Mouse (Mus musculus): ENCODE measurements around the gene Tlcd1. TPM values are rescaled to one million over a fixed set of nuclear protein-coding genes. Genes with fewer than 3 reads are reported as not detected.

Gene Tlcd1
- total RNA-seq, 1 experiment: 78.6 TPM

DNA sequence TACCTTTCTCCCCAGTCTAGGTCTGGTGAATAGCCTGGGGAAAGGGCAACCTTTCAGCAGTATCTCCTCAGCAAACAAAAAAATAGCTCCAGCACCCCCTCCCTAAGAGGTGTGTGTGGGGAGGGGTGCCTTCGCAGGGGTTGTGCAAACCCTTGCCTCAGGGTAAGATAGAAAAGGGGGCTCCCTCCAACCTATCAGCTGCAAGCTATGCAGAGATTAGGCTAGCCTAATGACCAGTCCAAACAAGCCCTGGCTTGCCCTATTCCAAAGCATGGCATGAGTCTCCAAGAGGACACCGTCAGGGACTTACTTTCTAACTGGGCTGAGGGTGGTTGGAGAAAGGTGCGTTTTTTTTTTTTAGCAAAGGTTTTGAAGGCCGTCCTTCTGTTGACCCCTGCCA, 10.3 kb upstream of the Tlcd1 start:
- H3K4me1 ChIP-seq (ENCODE audit: control insufficient read depth in 2 of 2, insufficient read depth in 2 of 2, low read length in 2 of 2, poor library complexity in 1 of 2): peaks cover 0 to 46% of the 10 kb centered on the region in 2 experiments; a peak in 3 of 4 replicates
- H3K36me3 ChIP-seq (ENCODE audit: control insufficient read depth, insufficient read depth, low read length, poor library complexity, severe bottlenecking): peaks cover 19% of the 10 kb centered on the region
- TF ChIP-seq ZC3H11A (IDR thresholded peaks at IDR 0.05; ENCODE audit: borderline replicate concordance, low read depth, low read length) (no peak), CHD2 (IDR thresholded peaks at IDR 0.05; ENCODE audit: low read depth, low read length) (no peak), ZNF384 (IDR thresholded peaks at IDR 0.05; ENCODE audit: low read depth, low read length) (no peak; the same call in 1 of the 2 replicates), HCFC1 (IDR thresholded peaks at IDR 0.05; ENCODE audit: borderline replicate concordance, insufficient read depth, low read length) (no peak), MAFK (IDR thresholded peaks at IDR 0.05; ENCODE audit: insufficient read depth, low read depth, low read length) (no peak)
- peak overlapping the region; percentile 69 for H3K9ac ChIP-seq (ENCODE audit: insufficient read depth, low read depth, low read length, poor library complexity, severe bottlenecking)
- in situ Hi-C loops (cut with MboI; ENCODE audit: low sequenced_read_pairs in 2 of 2, unreplicated experiment in 2 of 2): no loop called here
- DNase-seq (ENCODE audit: low read depth, low spot score): no peak
- H3K27ac ChIP-seq (ENCODE audit: insufficient read depth, low read depth, low read length, poor library complexity, severe bottlenecking): peak overlapping the region; percentile 93
- no peaks in the 10 kb centered on the region for H3K9me3 ChIP-seq (ENCODE audit: control insufficient read depth, insufficient read depth, low read depth, low read length)
- H3K4me3 ChIP-seq (ENCODE audit: insufficient read depth in 1 of 2, low read depth in 1 of 2, low read length in 2 of 2, poor library complexity in 1 of 2, severe bottlenecking in 1 of 2): peak overlapping the region; percentile 60 to 73

DNA sequence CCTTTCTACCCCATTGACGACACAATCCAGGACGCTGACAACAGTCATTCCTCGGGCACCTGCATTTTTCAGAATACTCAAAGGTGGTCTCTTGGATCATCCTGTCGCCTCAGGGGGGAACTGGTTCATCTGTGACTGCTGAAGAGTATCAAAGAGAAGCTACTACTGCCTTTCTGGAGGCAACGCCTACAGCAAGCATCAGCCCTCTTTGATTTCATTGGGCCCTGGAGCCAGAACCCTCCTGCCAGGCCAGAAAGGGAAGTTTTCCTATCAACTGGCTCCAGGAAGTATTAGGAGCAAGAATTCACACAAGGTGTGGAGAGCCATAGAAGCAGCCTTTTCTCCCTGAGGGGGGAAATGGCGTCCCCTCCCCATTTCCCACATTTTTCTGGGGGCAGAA, 9.9 kb upstream of the Tlcd1 start:
- Histone ChIP-seq H3K4me3 (ENCODE audit: insufficient read depth in 1 of 2, low read depth in 1 of 2, low read length in 2 of 2, poor library complexity in 1 of 2, severe bottlenecking in 1 of 2) (no peak overlapping the region), H3K27ac (ENCODE audit: insufficient read depth, low read depth, low read length, poor library complexity, severe bottlenecking) (peak overlapping the region; percentile 93), H3K36me3 (ENCODE audit: control insufficient read depth, insufficient read depth, low read length, poor library complexity, severe bottlenecking) (peaks cover 15% of the 10 kb centered on the region), H3K4me1 (ENCODE audit: control insufficient read depth in 2 of 2, insufficient read depth in 2 of 2, low read length in 2 of 2, poor library complexity in 1 of 2) (peaks cover 0 to 46% of the 10 kb centered on the region in 2 experiments; a peak in 3 of 4 replicates), H3K9ac (ENCODE audit: insufficient read depth, low read depth, low read length, poor library complexity, severe bottlenecking) (peak overlapping the region; percentile 69; the same call in 1 of the 2 replicates), H3K9me3 (ENCODE audit: control insufficient read depth, insufficient read depth, low read depth, low read length) (no peaks in the 10 kb centered on the region)
- in situ Hi-C loops (cut with MboI; ENCODE audit: low sequenced_read_pairs in 2 of 2, unreplicated experiment in 2 of 2): no loop called here
- DNase-seq (ENCODE audit: low read depth, low spot score): no peak
- no peak for TF ChIP-seq HCFC1 (IDR thresholded peaks at IDR 0.05; ENCODE audit: borderline replicate concordance, insufficient read depth, low read length)
- no peak for TF ChIP-seq MAFK (IDR thresholded peaks at IDR 0.05; ENCODE audit: insufficient read depth, low read depth, low read length)
- TF ChIP-seq ZNF384 (IDR thresholded peaks at IDR 0.05; ENCODE audit: low read depth, low read length): no peak
- no peak for TF ChIP-seq ZC3H11A (IDR thresholded peaks at IDR 0.05; ENCODE audit: borderline replicate concordance, low read depth, low read length)
- TF ChIP-seq CHD2 (IDR thresholded peaks at IDR 0.05; ENCODE audit: low read depth, low read length): no peak

DNA sequence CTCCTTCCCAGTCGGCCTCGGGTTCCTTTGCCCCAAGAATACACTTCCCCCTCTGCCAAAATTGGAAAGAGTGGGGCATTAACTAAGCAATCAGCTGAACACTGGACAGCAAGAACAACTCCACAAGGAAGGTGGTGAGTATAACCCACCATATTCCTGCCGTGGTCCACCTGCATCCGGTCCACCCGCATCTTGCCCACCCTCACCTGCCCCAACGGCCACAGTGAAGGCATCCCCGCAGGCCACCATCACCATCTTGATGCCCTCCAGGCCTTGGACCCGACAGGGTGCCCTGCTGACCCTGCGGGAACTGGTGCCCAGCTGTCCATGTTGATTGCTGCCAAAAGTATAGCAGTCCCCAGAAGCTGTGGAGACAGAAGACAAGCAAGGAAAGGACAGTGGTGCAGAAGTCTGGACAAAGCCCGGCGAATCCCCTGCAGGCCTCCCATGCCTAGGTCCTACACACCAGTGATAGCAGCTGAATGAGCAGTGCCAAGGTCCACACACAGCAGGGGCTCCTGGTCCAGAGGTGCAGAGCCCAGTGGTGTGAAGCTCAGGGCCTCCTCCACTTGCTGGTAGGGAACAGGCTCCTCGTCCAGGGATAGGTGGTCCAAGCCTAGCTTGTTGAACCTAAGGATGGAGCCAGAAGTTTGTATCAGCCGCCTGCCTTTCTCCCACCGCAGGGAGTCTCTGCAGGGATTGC, 9.1 kb upstream of the Tlcd1 start:
- TF ChIP-seq ZC3H11A (IDR thresholded peaks at IDR 0.05; ENCODE audit: borderline replicate concordance, low read depth, low read length) (no peak), MAFK (IDR thresholded peaks at IDR 0.05; ENCODE audit: insufficient read depth, low read depth, low read length) (no peak), HCFC1 (IDR thresholded peaks at IDR 0.05; ENCODE audit: borderline replicate concordance, insufficient read depth, low read length) (no peak), ZNF384 (IDR thresholded peaks at IDR 0.05; ENCODE audit: low read depth, low read length) (no peak), CHD2 (IDR thresholded peaks at IDR 0.05; ENCODE audit: low read depth, low read length) (no peak)

DNA sequence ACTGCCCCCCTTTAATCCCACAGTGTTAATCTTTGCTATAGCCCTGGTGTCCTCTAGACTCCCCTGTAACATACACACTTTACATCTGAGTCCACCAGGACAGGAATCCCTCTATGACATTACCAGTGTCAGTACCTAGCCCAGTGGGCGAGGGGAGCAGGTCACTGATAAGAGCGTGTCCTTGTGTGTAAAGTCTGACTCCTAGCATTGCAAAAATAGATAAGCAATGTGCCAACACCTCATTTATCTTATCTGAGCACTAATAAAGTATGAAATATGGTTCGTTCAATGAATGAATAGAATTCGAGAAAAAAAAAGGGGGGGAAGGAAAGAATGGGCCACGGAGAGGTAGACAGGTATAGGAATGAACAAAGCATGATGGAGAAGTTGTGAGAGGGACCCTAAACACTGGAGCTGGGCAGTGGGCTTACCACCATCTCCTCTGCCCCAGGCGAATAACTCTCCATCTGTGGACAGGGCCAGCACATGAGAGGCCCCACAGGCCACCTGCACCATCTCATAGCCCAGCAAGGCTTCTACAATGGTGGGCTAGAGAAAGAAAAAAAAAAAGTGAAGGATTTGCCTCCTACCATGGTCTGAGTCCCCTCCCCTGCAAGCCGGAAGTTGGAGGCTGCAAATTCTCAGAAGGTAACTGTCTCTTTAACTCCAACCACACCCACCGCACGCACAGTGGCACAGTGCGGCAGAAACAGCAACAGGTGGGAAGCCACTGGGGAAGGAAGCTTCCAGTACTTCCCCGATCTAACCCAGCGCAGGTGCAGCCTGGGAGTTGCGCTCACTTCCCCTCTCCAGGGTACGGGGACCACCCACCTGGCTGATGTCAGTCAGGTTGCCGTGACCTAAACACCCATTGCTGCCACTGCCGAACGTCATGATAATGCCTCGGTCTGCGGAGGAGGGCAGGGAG, 7.7 kb upstream of the Tlcd1 start:
- in situ Hi-C loops (cut with MboI; ENCODE audit: low sequenced_read_pairs in 2 of 2, unreplicated experiment in 2 of 2): no loop called here
- Histone ChIP-seq H3K36me3 (ENCODE audit: control insufficient read depth, insufficient read depth, low read length, poor library complexity, severe bottlenecking) (no peaks in the 10 kb centered on the region), H3K9me3 (ENCODE audit: control insufficient read depth, insufficient read depth, low read depth, low read length) (no peaks in the 10 kb centered on the region), H3K9ac (ENCODE audit: insufficient read depth, low read depth, low read length, poor library complexity, severe bottlenecking) (0 out of 2 replicates have a peak overlapping the region, but pooled peaks have one; percentile 3), H3K4me3 (ENCODE audit: insufficient read depth in 1 of 2, low read depth in 1 of 2, low read length in 2 of 2, poor library complexity in 1 of 2, severe bottlenecking in 1 of 2) (peak overlapping the region in 1 of 2 experiments; percentile 19; a peak in 2 of 4 replicates), H3K27ac (ENCODE audit: insufficient read depth, low read depth, low read length, poor library complexity, severe bottlenecking) (no peak overlapping the region), H3K4me1 (ENCODE audit: control insufficient read depth in 2 of 2, insufficient read depth in 2 of 2, low read length in 2 of 2, poor library complexity in 1 of 2) (peaks cover 0 to 43% of the 10 kb centered on the region in 2 experiments; a peak in 3 of 4 replicates)
- DNase-seq (ENCODE audit: low read depth, low spot score): no peak
- TF ChIP-seq MAFK (IDR thresholded peaks at IDR 0.05; ENCODE audit: insufficient read depth, low read depth, low read length): no peak
- no peak for TF ChIP-seq ZNF384 (IDR thresholded peaks at IDR 0.05; ENCODE audit: low read depth, low read length)
- no peak for TF ChIP-seq CHD2 (IDR thresholded peaks at IDR 0.05; ENCODE audit: low read depth, low read length)
- TF ChIP-seq ZC3H11A (IDR thresholded peaks at IDR 0.05; ENCODE audit: borderline replicate concordance, low read depth, low read length): no peak
- no peak for TF ChIP-seq HCFC1 (IDR thresholded peaks at IDR 0.05; ENCODE audit: borderline replicate concordance, insufficient read depth, low read length)

More for the DNA sequence above, 9.1 kb upstream of the Tlcd1 start:
- Histone ChIP-seq H3K27ac (ENCODE audit: insufficient read depth, low read depth, low read length, poor library complexity, severe bottlenecking) (0 out of 2 replicates have a peak overlapping the region, but pooled peaks have one; percentile 93), H3K9ac (ENCODE audit: insufficient read depth, low read depth, low read length, poor library complexity, severe bottlenecking) (no peak overlapping the region), H3K4me3 (ENCODE audit: insufficient read depth in 1 of 2, low read depth in 1 of 2, low read length in 2 of 2, poor library complexity in 1 of 2, severe bottlenecking in 1 of 2) (no peak overlapping the region), H3K36me3 (ENCODE audit: control insufficient read depth, insufficient read depth, low read length, poor library complexity, severe bottlenecking) (peaks cover 8% of the 10 kb centered on the region; the same call in 1 of the 2 replicates), H3K9me3 (ENCODE audit: control insufficient read depth, insufficient read depth, low read depth, low read length) (no peaks in the 10 kb centered on the region), H3K4me1 (ENCODE audit: control insufficient read depth in 2 of 2, insufficient read depth in 2 of 2, low read length in 2 of 2, poor library complexity in 1 of 2) (peaks cover 0 to 47% of the 10 kb centered on the region in 2 experiments; a peak in 3 of 4 replicates)
- no peak for DNase-seq (ENCODE audit: low read depth, low spot score)
- in situ Hi-C loops (cut with MboI; ENCODE audit: low sequenced_read_pairs in 2 of 2, unreplicated experiment in 2 of 2): no loop called here

Measured in ES-E14 (cell line).